Mouse (Mus musculus): ENCODE measurements around the gene Mau2.

The Mau2 gene

GRCm38 (mm10) chr8:69973442-69974161 lies 68.9 kb downstream of the Mau2 start:
- DNase-seq (ENCODE audit: low spot score in 2 of 2), result peak; percentile 17 to 37

DNA sequence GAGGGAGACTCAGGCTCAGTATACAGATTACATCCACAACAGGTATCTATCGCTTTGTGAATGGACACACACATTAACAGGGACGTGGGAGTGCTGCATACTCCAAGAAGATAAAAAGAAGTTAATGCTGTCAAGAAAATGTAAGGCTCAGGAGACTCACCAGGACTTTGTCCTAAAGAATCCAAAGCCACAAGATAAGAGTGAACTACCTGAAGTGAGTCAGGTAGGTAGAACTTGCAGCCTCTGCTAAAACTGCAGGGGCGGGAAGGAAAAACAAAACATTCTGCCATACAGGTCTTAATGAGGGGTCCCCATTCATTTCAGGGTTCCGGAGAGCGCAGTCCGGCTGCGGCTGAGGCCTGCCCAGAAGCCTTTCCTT lies 69.5 kb downstream of the Mau2 start:
- DNase-seq (ENCODE audit: low spot score in 2 of 2), result no peak

DNA sequence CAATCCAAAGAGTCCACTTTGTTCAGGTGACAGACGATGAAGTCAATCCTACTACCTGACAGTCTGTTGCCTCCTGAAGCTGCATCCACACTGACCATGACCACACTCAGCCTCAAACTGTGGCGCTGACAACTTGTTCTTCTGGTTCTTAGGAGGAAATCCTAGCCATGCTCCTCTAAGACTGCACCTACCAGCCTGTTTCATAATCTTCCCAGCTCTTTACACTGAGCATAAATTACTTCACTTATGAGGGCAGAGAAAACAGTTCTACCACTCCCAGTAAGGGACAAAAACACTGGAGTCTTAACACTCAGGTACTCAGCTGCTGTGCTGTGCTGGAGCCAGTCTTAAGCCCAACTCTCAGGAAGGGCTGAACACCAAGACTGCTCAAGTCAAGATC lies 71.7 kb downstream of the Mau2 start:
- DNase-seq (ENCODE audit: low spot score in 2 of 2), result no peak

GRCm38 (mm10) chr8:69967291-69967933 lies 75.1 kb downstream of the Mau2 start:
- no peak for DNase-seq (ENCODE audit: low spot score in 2 of 2)
